Mouse (Mus musculus) urinary bladder, postnatal 14 days (tissue): Measurements from ENCODE around the gene Nsmce3.

Experiments
- DNase-seq: peaks from one replicate; pipeline ENCODE4 v3.0.0; 2021; ENCODE audit warnings: low spot score

Gene Nsmce3

DNA sequence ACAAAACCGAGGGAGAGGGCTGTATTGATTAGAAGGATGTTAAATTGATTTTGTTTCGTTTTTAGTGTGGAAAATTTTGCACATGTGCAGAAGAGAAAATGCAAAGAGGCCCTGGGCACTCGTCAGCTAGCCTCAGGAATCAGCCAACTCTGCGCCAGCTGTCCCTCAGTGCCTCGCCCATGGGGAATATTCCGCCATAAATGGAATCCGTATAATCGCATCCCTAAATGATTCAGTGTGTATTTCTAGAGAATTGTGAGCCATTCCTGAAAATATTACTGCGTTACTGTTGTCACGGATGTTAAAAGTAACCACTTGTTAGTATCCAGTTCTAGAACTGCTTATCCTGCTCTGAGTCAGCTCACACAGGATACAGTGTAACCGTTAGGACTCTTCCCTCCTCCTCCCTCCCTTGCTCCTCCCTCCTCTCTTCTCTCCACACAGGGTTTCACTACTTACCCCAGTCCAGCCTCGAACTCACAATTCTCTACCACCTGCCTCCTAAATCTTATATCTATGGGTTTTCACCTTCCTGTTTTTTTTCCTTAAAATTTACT, 16.2 kb downstream of the Nsmce3 start:
- DNase-seq: no peak

DNA sequence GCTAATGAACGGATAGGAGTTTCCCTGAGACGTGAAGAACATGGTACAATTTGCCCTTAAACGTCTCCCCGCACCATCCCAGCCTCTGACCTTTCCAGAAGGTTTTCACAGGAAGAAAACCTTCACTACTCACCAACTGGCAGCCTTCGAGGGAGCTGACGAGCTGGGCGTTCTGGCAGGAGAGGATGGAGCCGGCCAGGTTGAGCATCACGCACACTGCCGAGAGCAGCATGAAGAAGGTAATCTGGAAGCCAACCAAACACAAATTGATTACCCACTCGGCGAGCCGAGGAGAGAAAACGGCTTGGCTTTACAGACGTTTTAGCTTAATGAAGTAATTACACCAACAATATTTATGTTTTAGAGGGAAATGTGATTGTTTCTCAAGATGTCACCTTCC, 16.8 kb downstream of the Nsmce3 start:
- no peak for DNase-seq

DNA sequence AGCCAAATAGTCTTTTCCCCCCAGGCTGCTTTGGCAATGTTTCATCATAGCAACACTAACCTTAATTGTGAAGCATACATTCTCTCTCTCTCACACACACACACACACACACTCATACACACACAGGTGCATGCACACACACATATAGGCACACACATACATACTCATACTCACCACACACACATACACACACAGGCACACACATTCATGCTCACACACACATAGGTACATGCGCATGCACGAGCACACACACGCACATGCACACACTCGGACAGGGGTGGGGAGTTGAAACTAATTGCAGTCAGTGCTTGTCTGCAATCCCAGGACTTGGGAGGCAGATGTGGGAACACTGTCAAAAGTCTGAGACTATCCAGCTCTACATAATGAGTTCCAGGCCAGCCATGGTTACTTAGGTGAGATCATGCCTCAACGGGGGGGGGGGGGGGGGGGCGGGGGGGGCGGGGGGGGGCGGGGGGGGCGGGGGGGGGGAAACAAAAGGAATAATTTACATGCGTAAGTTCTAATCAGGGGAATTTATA, 17.3 kb downstream of the Nsmce3 start:
- DNase-seq: no peak

DNA sequence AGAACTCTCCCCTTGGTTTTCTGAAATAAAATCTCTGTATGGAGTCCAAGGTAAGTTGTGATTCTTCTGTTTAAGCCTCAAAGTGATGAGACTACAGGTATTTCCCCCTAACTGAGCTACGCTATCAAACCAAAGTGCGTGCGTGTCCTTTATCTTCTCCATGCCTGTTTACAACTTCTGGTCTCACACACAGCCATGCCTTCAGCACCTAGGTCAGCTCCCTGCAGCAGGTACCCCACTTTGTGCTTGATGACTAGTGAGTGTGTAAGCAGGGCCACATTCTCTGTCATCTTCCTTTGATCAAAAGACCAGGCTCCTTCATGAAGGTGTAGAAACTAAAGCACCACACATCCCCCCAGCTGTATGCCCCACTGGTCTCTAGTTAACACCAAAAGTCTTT, 22.0 kb downstream of the Nsmce3 start:
- DNase-seq: peak; percentile 25

DNA sequence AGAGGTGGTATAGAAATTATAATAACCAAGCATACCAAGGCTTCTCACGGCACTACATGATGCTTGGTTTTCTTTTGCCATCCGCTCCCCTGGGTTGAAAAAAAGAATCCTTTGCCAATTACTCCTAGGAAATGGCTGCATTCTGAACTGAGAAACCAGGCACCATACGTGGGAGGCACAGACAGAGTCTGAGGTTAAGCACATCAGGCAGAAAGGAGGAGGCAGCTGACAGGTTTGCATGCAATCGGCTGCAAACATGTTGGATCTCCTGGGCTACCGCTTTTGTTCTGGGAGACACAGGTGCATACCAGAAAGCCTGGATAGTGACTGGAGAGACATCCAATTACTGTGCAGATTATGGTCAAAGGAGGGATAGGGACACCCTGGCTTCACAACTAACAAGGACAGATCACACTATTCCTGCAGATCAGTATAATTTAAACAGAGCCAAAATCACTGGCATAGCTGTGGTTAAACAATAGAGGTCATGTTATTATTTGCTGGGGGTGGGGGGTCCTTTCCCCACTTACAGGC, 25.4 kb downstream of the Nsmce3 start:
- DNase-seq: no peak

DNA sequence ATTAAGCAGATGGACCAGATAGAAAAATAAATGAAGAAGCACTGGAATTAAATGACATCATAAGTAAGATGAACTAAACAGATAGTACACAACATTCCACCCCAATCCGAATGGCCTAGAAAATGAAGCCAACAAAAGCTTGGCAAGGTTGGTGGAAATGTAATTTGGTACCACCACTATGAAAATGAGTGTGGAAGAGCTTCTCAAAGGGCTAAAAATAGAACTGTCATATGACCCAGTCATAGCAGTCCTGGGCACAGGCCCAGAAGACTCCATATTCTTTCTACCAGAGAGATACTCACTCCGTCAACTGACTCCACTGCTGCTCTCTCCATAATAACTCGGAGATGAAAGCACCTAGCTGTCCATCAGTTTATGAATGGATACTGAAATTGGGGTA, 26.7 kb downstream of the Nsmce3 start:
- no peak for DNase-seq

DNA sequence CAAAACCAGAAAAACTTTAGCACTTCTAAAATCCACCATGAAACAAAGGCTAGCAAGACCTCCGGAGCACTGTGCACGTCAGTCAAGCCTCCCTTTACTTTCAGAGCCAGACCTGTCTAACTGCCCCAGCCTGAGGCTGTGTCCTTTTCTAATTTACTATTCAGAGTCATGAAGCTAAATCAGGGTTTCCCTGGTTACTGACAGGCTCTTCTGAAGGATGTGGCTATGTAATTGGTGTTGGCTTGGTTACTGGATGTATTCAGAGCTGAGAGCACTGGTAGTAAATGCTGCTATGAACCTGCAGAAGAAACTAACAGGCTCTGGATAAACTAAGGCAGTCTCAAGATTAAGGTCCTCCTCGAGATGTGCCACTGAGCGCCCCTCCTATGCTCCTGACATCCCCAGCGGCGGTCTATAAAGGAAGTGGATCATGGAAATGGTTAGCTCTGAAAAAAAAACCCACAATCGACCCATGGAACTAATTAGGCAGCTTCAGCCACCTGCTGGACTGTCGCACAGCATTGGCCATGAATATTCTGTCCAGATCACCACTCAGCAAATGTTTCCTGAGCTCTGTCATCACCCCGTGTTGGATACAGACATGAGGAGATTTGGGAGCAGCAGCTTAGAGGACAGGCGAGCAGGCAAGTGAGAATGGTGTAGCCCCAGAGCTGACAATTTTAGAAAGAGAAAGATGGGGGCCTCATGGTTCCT, 31.7 kb downstream of the Nsmce3 start:
- DNase-seq: no peak

DNA sequence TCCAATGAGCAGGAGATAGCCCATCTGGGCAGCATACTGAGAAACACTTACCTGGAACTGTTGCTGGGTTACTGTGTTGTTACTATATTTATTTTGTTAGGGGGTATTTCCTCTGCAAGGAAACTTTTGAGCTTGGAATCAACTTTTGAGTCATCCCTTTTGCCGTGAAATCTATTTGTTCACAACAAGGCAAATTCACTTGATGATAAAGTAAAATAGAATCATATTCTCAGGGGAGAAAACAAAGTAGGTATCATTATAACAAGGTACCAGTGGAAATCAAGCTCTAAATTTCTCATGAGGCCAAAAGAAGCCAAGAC, 32.3 kb downstream of the Nsmce3 start:
- no peak for DNase-seq

DNA sequence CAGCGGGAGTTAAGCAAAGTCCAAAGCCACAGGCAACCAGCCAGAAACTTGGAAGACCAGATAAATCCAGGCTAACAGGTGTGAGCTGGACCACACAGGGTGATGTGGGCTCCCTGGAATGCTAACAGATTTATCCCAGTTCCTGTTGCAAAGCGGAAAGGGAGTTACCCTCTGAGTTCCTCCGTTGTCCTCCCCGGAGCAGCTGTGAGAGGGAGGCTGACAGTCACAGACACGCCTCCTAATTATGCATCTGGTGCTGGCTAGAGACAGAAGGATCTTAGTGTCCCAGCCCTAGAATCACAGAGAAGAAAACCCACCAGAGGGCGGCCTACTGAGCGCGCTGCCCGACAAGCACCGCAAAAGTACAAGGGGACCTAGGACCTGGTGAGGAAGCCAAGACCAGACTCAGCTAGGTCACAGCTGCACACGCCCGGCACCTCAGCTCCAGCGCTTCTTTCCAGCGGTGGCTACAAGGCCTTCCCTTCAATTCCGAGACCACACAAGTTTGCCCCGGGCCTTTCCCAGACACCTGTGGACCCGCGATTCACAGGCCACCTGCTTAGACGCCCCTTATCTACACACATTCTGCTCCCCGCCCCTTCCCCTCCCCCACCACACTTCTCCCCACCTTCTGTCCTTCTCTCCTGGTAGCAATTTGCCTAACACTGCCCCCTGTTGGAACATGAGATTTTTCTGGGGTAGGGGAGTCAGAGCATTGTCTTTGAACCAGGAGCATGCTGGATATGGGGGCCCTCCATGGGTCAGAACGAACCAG, 32.8 kb downstream of the Nsmce3 start:
- DNase-seq: peak; percentile 21

DNA sequence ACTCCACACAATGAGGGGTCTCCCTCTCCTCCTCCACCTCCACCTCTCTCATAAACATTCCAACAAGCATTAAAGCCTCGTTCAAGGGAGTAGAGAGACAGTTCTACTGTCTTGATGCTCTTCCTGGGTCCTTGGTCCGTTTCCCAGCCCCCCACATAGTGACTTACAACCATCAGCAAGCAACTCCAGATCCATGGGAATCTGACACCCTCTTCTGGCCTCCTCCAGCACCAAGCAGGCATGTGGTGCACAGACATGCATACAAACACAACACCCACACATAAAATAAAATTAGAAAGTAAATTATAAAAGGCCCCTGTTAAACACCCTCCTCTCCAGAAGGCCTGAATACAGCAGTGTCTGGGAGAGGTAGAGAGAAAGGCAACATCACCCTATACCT, 33.5 kb downstream of the Nsmce3 start:
- no peak for DNase-seq

DNA sequence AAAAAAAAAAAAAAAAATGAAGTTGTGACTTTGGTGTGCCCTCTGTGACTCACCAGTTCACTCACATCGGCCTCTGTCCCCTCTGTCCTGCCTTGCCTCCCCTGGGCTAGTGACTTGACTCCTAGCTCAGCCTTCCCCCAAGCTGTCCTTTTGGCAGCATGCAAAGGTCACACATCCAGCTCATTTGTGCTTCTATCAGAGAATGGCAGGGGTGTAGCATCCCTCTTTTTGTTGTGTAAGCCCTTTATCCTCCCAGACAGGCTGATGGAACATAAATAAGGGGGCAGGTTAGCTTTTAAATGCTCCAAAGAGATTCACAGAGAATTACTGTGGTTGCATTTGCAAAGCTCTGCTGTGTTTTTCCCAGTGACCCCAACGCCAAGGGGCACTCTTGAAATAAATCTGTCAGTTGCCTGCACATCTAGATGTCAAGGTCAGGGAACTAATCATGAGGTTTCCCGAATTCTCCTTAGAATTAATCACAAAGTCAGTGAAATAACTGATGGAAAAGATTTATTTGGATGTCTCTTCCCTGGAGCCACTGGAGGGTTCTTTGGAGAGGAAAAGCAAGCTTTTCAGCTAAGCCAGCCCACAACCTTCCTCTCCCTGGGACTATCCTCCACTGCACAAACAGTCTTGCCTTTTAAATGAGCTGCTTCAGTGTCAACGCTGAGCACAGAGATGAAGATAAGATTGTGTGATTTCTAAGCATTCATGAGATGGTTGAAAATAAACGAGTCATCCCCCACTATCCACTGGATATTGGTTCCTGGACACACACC, 42.4 kb downstream of the Nsmce3 start:
- DNase-seq: no peak

DNA sequence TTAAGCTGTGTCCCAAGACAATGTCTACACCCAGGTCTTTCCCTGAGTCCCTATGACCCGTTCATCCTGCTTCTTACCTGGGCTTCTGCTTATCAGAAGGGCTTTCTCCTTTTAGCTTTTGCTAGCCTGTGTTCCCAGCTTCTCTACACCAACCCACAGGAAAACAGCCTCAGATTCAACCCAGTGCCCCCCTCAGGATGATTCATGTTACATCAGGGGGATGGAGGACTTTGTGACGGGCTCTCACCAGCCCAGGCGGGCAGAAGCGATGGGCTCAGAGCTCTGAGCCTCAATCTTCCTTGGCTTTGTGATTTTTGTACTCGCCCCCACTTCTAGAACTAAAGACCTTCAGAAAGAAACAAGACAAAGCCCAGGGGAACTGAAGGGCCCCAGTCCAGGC, 51.7 kb downstream of the Nsmce3 start:
- DNase-seq: no peak

DNA sequence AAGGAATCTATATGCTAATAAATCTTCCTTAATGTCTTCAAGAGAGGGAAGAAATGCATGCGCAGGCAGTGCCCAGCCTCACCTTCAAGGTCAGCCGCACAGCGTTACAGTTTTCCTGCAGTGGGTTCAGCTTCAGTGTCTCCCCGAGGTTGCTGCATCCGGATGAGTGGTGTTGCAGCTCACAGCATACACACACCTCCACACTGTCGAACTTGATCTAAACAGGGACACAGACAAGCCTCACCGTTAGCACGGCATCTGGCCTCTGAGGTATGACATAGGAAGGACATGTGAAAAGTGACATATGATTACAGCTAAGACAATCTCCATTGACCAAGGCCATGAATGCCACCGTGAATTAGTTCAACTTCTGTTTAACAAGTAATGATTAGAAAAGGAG, 53.1 kb downstream of the Nsmce3 start:
- DNase-seq: no peak
